Mouse (Mus musculus) left cerebral cortex, adult 11 months (tissue): ENCODE data around the gene Cradd.

ENCODE experiments used
- DNase-seq: peaks from one replicate; pipeline ENCODE4 v3.0.0; 2022; ENCODE audit warnings: low spot score

Gene Cradd

GRCm38 (mm10) chr10:95269151-95269550, 54.8 kb downstream of the Cradd start:
- DNase-seq, result no peak

GRCm38 (mm10) chr10:95268366-95268765, 55.6 kb downstream of the Cradd start:
- no peak for DNase-seq

GRCm38 (mm10) chr10:95266983-95267382, 57.0 kb downstream of the Cradd start:
- no peak for DNase-seq

- DNase-seq, result no peak
Observed at GRCm38 (mm10) chr10:95266041-95266762, 57.7 kb downstream of the Cradd start.

- DNase-seq, result no peak
Observed at GRCm38 (mm10) chr10:95265576-95265975, 58.4 kb downstream of the Cradd start.

- no peak for DNase-seq
Observed at GRCm38 (mm10) chr10:95264485-95265321, 59.2 kb downstream of the Cradd start.

- DNase-seq, result no peak
Observed at GRCm38 (mm10) chr10:95262388-95262787, 61.5 kb downstream of the Cradd start.

GRCm38 (mm10) chr10:95261279-95261678, 62.7 kb downstream of the Cradd start:
- DNase-seq, result no peak

GRCm38 (mm10) chr10:95260420-95260819, 63.5 kb downstream of the Cradd start:
- no peak for DNase-seq

- DNase-seq, result no peak
Observed at GRCm38 (mm10) chr10:95258471-95259155, 65.3 kb downstream of the Cradd start.

- DNase-seq, result no peak
Observed at GRCm38 (mm10) chr10:95257979-95258378, 66.0 kb downstream of the Cradd start.

- DNase-seq, result no peak
Observed at GRCm38 (mm10) chr10:95256095-95256494, 67.8 kb downstream of the Cradd start.

GRCm38 (mm10) chr10:95255018-95255680, 68.8 kb downstream of the Cradd start:
- no peak for DNase-seq

GRCm38 (mm10) chr10:95254453-95255001, 69.4 kb downstream of the Cradd start:
- DNase-seq, result no peak

GRCm38 (mm10) chr10:95254046-95254445, 69.9 kb downstream of the Cradd start:
- no peak for DNase-seq

- DNase-seq, result no peak
Observed at GRCm38 (mm10) chr10:95251674-95252073, 72.3 kb downstream of the Cradd start.

- DNase-seq, result no peak
Observed at GRCm38 (mm10) chr10:95248362-95248761, 75.6 kb downstream of the Cradd start.

GRCm38 (mm10) chr10:95246696-95247095, 77.2 kb downstream of the Cradd start:
- DNase-seq, result no peak

- DNase-seq, result no peak
Observed at GRCm38 (mm10) chr10:95245680-95245982, 78.3 kb downstream of the Cradd start.

- no peak for DNase-seq
Observed at GRCm38 (mm10) chr10:95244961-95245679, 78.8 kb downstream of the Cradd start.
